Comparison of ENCODE assay signal across 13 mouse cellular contexts in the genomic region with DNA sequence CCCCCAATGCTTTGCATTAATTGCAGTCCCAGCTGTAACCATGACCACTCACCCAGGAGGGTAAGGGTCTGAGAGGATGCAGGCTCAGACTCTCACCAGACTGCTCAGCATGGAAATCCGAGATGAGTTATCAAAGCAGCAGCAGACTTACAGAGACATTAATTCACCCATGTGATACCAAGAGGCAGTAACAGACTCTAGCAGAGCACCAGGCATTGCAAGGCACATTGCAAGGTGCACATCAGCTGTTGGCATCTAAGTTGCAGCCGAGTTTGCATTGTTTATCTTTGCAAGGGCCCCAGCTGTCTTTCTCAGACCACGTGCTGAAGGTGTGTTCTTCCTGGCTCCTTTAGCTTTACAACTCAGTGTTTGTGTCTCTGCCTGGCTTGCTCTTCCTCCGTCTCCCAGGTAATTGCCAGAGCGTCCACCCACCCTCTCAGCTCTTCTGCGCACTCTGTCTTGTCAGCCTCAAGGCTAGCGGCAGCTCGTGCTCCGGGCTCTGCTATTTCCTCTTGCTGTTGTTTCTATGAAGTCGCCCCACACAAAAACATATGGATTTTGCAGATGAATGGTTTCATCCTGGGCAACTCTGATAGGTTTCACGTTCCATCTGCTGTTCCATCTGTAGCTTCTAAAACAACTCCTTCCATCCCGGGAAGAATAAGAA.
DNase-seq lines count a peak whose midpoint lies in the region; ATAC-seq and TF ChIP-seq lines count a peak whose summit lies in the region.
"Had no signal": no experiment of that assay in that cellular context is flagged by ENCODE, and none has a peak within 500 bp of the region (broad histone marks: within the 10 kb centered on the region; RNA-seq: fewer than 3 reads in every experiment).

No protein-coding gene starts in this region.

- peaks cover 6% of the 10 kb centered on the region; the same call in 1 of the 2 replicates for H3K36me3 ChIP-seq in forebrain, embryonic 14.5 days (ENCODE audit: control insufficient read depth, insufficient read depth, low read length)
- no peaks in the 10 kb centered on the region for H3K36me3 ChIP-seq in forebrain, embryonic 11.5 days (ENCODE audit: control insufficient read depth, insufficient read depth, low read length)
- H3K36me3 ChIP-seq: heart, embryonic 15.5 days had no signal

- TF ChIP-seq POLR2A in brain, embryonic 14.5 days (IDR thresholded peaks at IDR 0.05; ENCODE audit: borderline replicate concordance, extremely low read depth, insufficient read depth, insufficient read length, poor library complexity, severe bottlenecking), result no peak

- H3K27ac ChIP-seq in forebrain, embryonic 14.5 days (ENCODE audit: low read depth, low read length), result peak overlapping the region; percentile 48; the same call in 1 of the 2 replicates
- H3K27ac ChIP-seq in forebrain, embryonic 11.5 days (ENCODE audit: low read depth, low read length), result no peak overlapping the region
- no peak overlapping the region for H3K27ac ChIP-seq in layer of hippocampus, adult 2 months
- H3K27ac ChIP-seq: heart, embryonic 15.5 days; liver, embryonic 12.5 days; stomach, postnatal 0 days had no signal

- 71% methylated on average over 12 of the region's 12 CpGs for WGBS in forebrain, embryonic 14.5 days
- 87% methylated on average over 12 of the region's 12 CpGs for WGBS in forebrain, embryonic 11.5 days

- no peak overlapping the region for H3K4me3 ChIP-seq in forebrain, embryonic 14.5 days (ENCODE audit: low read depth, low read length)
- no peak overlapping the region for H3K4me3 ChIP-seq in forebrain, embryonic 11.5 days (ENCODE audit: low read depth, low read length)
- H3K4me3 ChIP-seq in layer of hippocampus, adult 2 months, result no peak overlapping the region
- H3K4me3 ChIP-seq: heart, embryonic 15.5 days; liver, embryonic 12.5 days had no signal

- H3K9me3 ChIP-seq in forebrain, embryonic 14.5 days (replicated peaks; ENCODE audit: control insufficient read depth, low read length), result no peaks in the 10 kb centered on the region
- no peaks in the 10 kb centered on the region for H3K9me3 ChIP-seq in forebrain, embryonic 11.5 days (ENCODE audit: control insufficient read depth, low read length)
- H3K9me3 ChIP-seq: heart, embryonic 15.5 days; liver, embryonic 12.5 days had no signal

- no peak for TF ChIP-seq CTCF in brain, embryonic 14.5 days (IDR thresholded peaks at IDR 0.05; ENCODE audit: borderline replicate concordance, extremely low read depth, insufficient read depth, insufficient read length)
- TF ChIP-seq CTCF in layer of hippocampus, adult 2 months (conservative IDR thresholded peaks at IDR 0.05), result no peak

- no peaks in the 10 kb centered on the region for H3K27me3 ChIP-seq in forebrain, embryonic 14.5 days (replicated peaks; ENCODE audit: control insufficient read depth, insufficient read depth, low read length)
- H3K27me3 ChIP-seq in forebrain, embryonic 11.5 days (ENCODE audit: control insufficient read depth, insufficient read depth, low read length), result no peaks in the 10 kb centered on the region
- H3K27me3 ChIP-seq: heart, embryonic 15.5 days; liver, embryonic 12.5 days had no signal

- intact Hi-C loops in left cerebral cortex, postnatal 36 days (cut with DNase I), result no loop called here

- peak; percentile 70 for ATAC-seq in forebrain, embryonic 14.5 days
- no peak for ATAC-seq in forebrain, embryonic 11.5 days (replicated peaks; ENCODE audit: low FRiP score)
- no peak for ATAC-seq in megakaryocyte progenitor cell, adult 5-6 weeks (replicated peaks; ENCODE audit: poor library complexity)
- ATAC-seq: liver, embryonic 12.5 days had no signal

- no peak overlapping the region for H3K4me2 ChIP-seq in forebrain, embryonic 14.5 days (ENCODE audit: low read length)
- no peak overlapping the region for H3K4me2 ChIP-seq in forebrain, embryonic 11.5 days (ENCODE audit: low read depth, low read length, severe bottlenecking)
- H3K4me2 ChIP-seq: heart, embryonic 15.5 days; liver, embryonic 12.5 days; midbrain, embryonic 11.5 days had no signal

- peaks cover 3% of the 10 kb centered on the region; the same call in 1 of the 2 replicates for H3K4me1 ChIP-seq in forebrain, embryonic 14.5 days (ENCODE audit: control insufficient read depth, insufficient read depth, low read length)
- H3K4me1 ChIP-seq in forebrain, embryonic 11.5 days (replicated peaks; ENCODE audit: control insufficient read depth, insufficient read depth, low read length), result no peaks in the 10 kb centered on the region
- H3K4me1 ChIP-seq: heart, embryonic 15.5 days; liver, embryonic 12.5 days had no signal

- H3K9ac ChIP-seq in forebrain, embryonic 14.5 days (ENCODE audit: low read length), result no peak overlapping the region
- H3K9ac ChIP-seq in forebrain, embryonic 11.5 days (ENCODE audit: low read length), result no peak overlapping the region
- H3K9ac ChIP-seq: heart, embryonic 15.5 days; liver, embryonic 12.5 days had no signal

- peak; percentile 75 for DNase-seq in forebrain, embryonic 14.5 days (ENCODE audit: low spot score)
- DNase-seq in forebrain, embryonic 11.5 days (ENCODE audit: low spot score), result no peak
- DNase-seq in brain, embryonic 14.5 days (ENCODE audit: low read depth), result peak; percentile 79
- DNase-seq in layer of hippocampus, adult 2 months (ENCODE audit: low spot score in 2 of 2), result peak; percentile 40 to 67
- peak; percentile 56 to 73 for DNase-seq in left cerebral cortex, postnatal 36 days (ENCODE audit: low spot score in 2 of 2)
- no peak for DNase-seq in gastrocnemius, adult 18-20 months (ENCODE audit: low spot score)
- DNase-seq in adrenal gland, postnatal 14 days, result no peak
- DNase-seq: lung, postnatal 10 days had no signal

Comparison
In these comparisons a context has a peak if more than half of its experiments do, and no peak if none do; other contexts are left out.
1. DNase-seq: peak in forebrain, embryonic 14.5 days (single experiment), brain, embryonic 14.5 days (single experiment), layer of hippocampus, adult 2 months (2 of 2) and left cerebral cortex, postnatal 36 days (2 of 2); none in forebrain, embryonic 11.5 days (single experiment), gastrocnemius, adult 18-20 months (single experiment) and adrenal gland, postnatal 14 days (single experiment).